Mouse (Mus musculus): ENCODE measurements around the gene Trim11. TPM values are rescaled to one million over a fixed set of nuclear protein-coding genes. Genes with fewer than 3 reads are reported as not detected.

The Trim11 gene
- total RNA-seq, 1 experiment from 2014 or later, result 30.0 TPM

DNA sequence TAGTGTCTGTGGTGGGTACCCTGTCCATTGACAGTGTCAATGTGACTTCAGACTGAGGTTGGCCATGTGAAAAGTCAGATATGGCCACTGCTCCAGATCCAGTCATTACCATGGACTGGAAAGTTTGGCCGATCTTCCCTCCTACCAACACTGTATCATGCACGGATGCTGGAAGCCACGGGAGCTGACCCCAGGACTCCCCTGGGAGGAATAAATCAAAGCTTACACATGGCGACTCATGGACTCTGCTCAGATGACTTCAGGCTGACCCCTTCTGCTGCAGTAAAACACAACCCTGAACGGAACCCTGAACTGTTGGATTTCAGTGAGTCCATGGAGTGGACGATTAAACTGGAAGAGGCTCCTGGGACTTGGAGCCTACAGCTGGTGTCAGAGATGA, 48.5 kb downstream of the Trim11 start:
- no peak for DNase-seq

DNA sequence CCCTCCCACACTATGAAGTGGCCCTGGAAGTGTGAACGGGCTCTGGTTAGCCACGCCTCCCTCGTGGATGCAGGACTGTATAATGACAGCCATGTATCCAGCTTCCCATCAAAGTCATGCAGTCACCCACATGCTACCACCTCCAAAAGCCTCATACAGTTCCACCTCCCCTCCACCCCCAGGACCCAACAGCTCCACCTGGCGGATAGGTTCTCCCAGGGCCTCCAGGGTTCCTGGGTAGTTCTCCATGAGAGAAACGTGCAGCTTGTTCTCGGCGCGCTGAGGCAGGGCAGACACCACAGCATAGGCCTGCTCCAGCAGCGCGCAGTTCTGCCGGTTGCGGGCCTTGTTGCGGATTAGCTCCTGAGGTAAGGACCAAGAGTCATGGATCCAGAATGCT, 51.1 kb downstream of the Trim11 start:
- no peak for DNase-seq

Small RNA genes lying within 50 kb of the gene (microRNA-seq; reads per million reads assigned to microRNA genes)
- 0 to 0.36 reads per million in 2 experiments for gene Gm44313

Other genes starting within 250 kb of the Trim11 start
- gene Olfr317, start 238.9 kb upstream of the Trim11 start, total RNA-seq (2021), result not detected in 2 replicates
- gene Olfr316, start 225.4 kb upstream of the Trim11 start, total RNA-seq (2021), result not detected in 2 replicates
- not detected in 2 replicates for gene Olfr315, start 204.9 kb upstream of the Trim11 start, total RNA-seq (2021)
- not detected in 2 replicates for gene Olfr314, start 195.1 kb upstream of the Trim11 start, total RNA-seq (2021)
- 3.3 and 4.5 TPM in 2 replicates for gene Fam183b, start 176.1 kb upstream of the Trim11 start, total RNA-seq (2021)
- gene Olfr313, start 163.1 kb upstream of the Trim11 start, total RNA-seq (2021), result not detected in 2 replicates
- not detected in 2 replicates for gene Olfr312, start 148.9 kb upstream of the Trim11 start, total RNA-seq (2021)
- not detected in 2 replicates for gene Olfr311, start 138.8 kb upstream of the Trim11 start, total RNA-seq (2021)
- 8.4 and 9.3 TPM in 2 replicates for gene Gm12258, start 130.9 kb upstream of the Trim11 start, total RNA-seq (2021)
- gene 2810021J22Rik, start 110.9 kb upstream of the Trim11 start, total RNA-seq (2021), result 8.0 and 8.8 TPM in 2 replicates
- 4.9 and 6.3 TPM in 2 replicates for gene Zfp39, start 73.9 kb upstream of the Trim11 start, total RNA-seq (2021)
- not detected in 2 replicates for gene Btnl10, start 60.2 kb upstream of the Trim11 start, total RNA-seq (2021)
- gene Rnf187, start 39.2 kb upstream of the Trim11 start, total RNA-seq (2021), result 154 and 161 TPM in 2 replicates
- gene Hist3h2ba, start 29.2 kb upstream of the Trim11 start, total RNA-seq (2021), result 8.5 and 9.6 TPM in 2 replicates
- gene Hist3h2a, start 23.4 kb upstream of the Trim11 start, total RNA-seq (2021), result 21.2 and 25.6 TPM in 2 replicates
- 0.21 TPM in 1 of 2 replicates, not detected in the other for gene Trim17, start 23.4 kb upstream of the Trim11 start, total RNA-seq (2021)
- gene Obscn, start 158.3 kb downstream of the Trim11 start, total RNA-seq (2021), result 0.95 and 1.0 TPM in 2 replicates
- gene Iba57, start 185.6 kb downstream of the Trim11 start, total RNA-seq (2021), result 17.9 and 18.1 TPM in 2 replicates
- 0.43 and 0.57 TPM in 2 replicates for gene Gjc2, start 205.1 kb downstream of the Trim11 start, total RNA-seq (2021)
- 49.2 and 54.6 TPM in 2 replicates for gene Guk1, start 214.1 kb downstream of the Trim11 start, total RNA-seq (2021)
- 42.3 and 52.6 TPM in 2 replicates for gene Mrpl55, start 224.4 kb downstream of the Trim11 start, total RNA-seq (2021)
- 32.4 and 36.6 TPM in 2 replicates for gene 2310033P09Rik, start 230.2 kb downstream of the Trim11 start, total RNA-seq (2021)